Mouse (Mus musculus) cortical plate, adult 2 months (tissue): ENCODE data around the gene Ptms. TPM values are rescaled to one million over a fixed set of nuclear protein-coding genes. Genes with fewer than 3 reads are reported as not detected.

Experiments used
- H3K27ac ChIP-seq: fragments of 200-500 bp; 2 replicates; pipeline ENCODE4 v1.5.1; 2012; ENCODE audit warnings: low read length, control low read depth, inconsistent platforms; ENCODE audit not compliant: insufficient read depth
- H3K4me1 ChIP-seq: fragments of 200-500 bp; 2 replicates; pipeline ENCODE4 v1.6.1; 2011; ENCODE audit warnings: low read length; ENCODE audit not compliant: control insufficient read depth, insufficient read depth
- H3K4me3 ChIP-seq: fragments of 200-500 bp; 2 replicates; pipeline ENCODE4 v1.5.1; 2011; ENCODE audit warnings: mild to moderate bottlenecking, low read length, control low read depth; ENCODE audit not compliant: insufficient read depth
- CTCF ChIP-seq: fragments of 200-500 bp; IDR thresholded peaks from 2 replicates; pipeline ENCODE4 v1.5.1; 2011; ENCODE audit warnings: mild to moderate bottlenecking, control low read depth, low read length; ENCODE audit not compliant: insufficient read depth; ENCODE audit errors: extremely low read depth
- POLR2A ChIP-seq: fragments of 200-500 bp; IDR thresholded peaks from 2 replicates; pipeline ENCODE4 v1.6.1; 2011; ENCODE audit warnings: mild to moderate bottlenecking, low read length, control low read depth; ENCODE audit not compliant: insufficient read depth; ENCODE audit errors: extremely low read depth
- polyA plus RNA-seq: library from polyadenylated mRNA; depleted of rRNA; stranded (reverse); fragments of >200 nt; gene quantifications from 2 replicates; pipeline ENCODE4 v1.2.3, GENCODE M21; 2012; rRNA removed

Ptms gene
- polyA plus RNA-seq, 1 experiment: 1,380 TPM

DNA sequence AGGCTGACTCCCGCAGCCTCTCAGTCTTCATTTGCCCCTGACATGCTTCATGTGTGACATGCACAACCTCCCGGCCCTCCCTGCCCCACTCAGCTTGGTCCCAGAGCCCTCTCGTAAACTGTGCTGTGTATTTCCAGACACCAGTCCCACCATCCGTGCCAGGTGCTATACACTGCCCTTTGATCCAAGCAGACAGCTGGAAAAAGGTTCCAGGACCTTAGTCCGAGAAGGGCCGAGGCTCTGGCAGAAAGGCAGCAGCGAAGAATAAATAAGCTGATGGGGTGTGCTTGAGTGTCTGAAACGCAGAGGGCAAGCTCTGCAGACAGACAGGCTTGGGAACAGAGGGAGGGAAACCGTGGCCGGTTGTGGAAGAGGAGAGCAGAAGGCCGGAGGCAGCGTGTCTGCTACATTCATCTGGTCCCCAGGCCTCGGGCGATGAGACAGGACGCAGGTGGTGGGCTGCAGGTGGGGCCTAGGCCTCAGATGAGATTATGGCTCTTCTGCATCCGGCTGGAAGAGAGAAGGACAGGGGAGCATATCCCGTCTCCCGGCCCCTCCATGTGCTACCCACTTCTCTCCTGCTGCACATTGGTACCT lies 54.0 kb downstream of the Ptms start:
- Histone ChIP-seq H3K4me1 (0 out of 2 replicates have a peak, but pooled peaks cover 3% of the 10 kb centered on the region), H3K27ac (no peak overlapping the region), H3K4me3 (no peak overlapping the region)
- TF ChIP-seq CTCF: no peak
- TF ChIP-seq POLR2A: no peak

Other genes with a start within 250 kb of the Ptms start
- gene Emg1, start 207.9 kb downstream of the Ptms start, polyA plus RNA-seq: 57.3 and 58.3 TPM in 2 replicates
- 104 and 105 TPM in 2 replicates for gene Phb2, start 207.8 kb downstream of the Ptms start, polyA plus RNA-seq
- 6.3 and 6.5 TPM in 2 replicates for gene Ptpn6, start 181.4 kb downstream of the Ptms start, polyA plus RNA-seq
- gene Grcc10, start 178.7 kb downstream of the Ptms start, polyA plus RNA-seq: 340 and 352 TPM in 2 replicates
- gene Gm45234, start 164.1 kb downstream of the Ptms start, polyA plus RNA-seq: not detected in 2 replicates
- gene Atn1, start 163.6 kb downstream of the Ptms start, polyA plus RNA-seq: 60.7 and 63.3 TPM in 2 replicates
- 741 and 755 TPM in 2 replicates for gene Eno2, start 150.4 kb downstream of the Ptms start, polyA plus RNA-seq
- gene Lrrc23, start 140.4 kb downstream of the Ptms start, polyA plus RNA-seq: 2.4 and 5.0 TPM in 2 replicates
- gene Spsb2, start 111.4 kb downstream of the Ptms start, polyA plus RNA-seq: 4.4 and 4.8 TPM in 2 replicates
- 1,059 and 1,064 TPM in 2 replicates for gene Tpi1, start 105.8 kb downstream of the Ptms start, polyA plus RNA-seq
- gene Usp5, start 90.6 kb downstream of the Ptms start, polyA plus RNA-seq: 151 and 152 TPM in 2 replicates
- gene Cdca3, start 90.6 kb downstream of the Ptms start, polyA plus RNA-seq: 2.3 and 2.4 TPM in 2 replicates
- gene Gnb3, start 79.8 kb downstream of the Ptms start, polyA plus RNA-seq: 0.17 and 0.25 TPM in 2 replicates
- gene P3h3, start 62.4 kb downstream of the Ptms start, polyA plus RNA-seq: 59.6 and 66.5 TPM in 2 replicates
- 163 and 187 TPM in 2 replicates for gene Gpr162, start 56.1 kb downstream of the Ptms start, polyA plus RNA-seq
- gene Cd4, start 31.9 kb downstream of the Ptms start, polyA plus RNA-seq: 1.1 and 4.7 TPM in 2 replicates
- gene Lag3, start 8.4 kb downstream of the Ptms start, polyA plus RNA-seq: 5.1 and 6.5 TPM in 2 replicates
- gene Mlf2, start 11.3 kb upstream of the Ptms start, polyA plus RNA-seq: 732 and 737 TPM in 2 replicates
- 279 and 280 TPM in 2 replicates for gene Cops7a, start 45.4 kb upstream of the Ptms start, polyA plus RNA-seq
- gene Pianp, start 76.6 kb upstream of the Ptms start, polyA plus RNA-seq: 157 and 164 TPM in 2 replicates
- 46.9 and 51.6 TPM in 2 replicates for gene Zfp384, start 89.0 kb upstream of the Ptms start, polyA plus RNA-seq
- gene Ing4, start 119.7 kb upstream of the Ptms start, polyA plus RNA-seq: 69.7 and 78.6 TPM in 2 replicates
- 17.3 and 19.4 TPM in 2 replicates for gene Acrbp, start 129.6 kb upstream of the Ptms start, polyA plus RNA-seq
- gene Lpar5, start 147.8 kb upstream of the Ptms start, polyA plus RNA-seq: 1.0 and 1.3 TPM in 2 replicates
- gene Chd4, start 175.9 kb upstream of the Ptms start, polyA plus RNA-seq: 79.0 and 80.7 TPM in 2 replicates
- gene Nop2, start 211.8 kb upstream of the Ptms start, polyA plus RNA-seq: 20.0 and 21.5 TPM in 2 replicates
- gene Iffo1, start 225.1 kb upstream of the Ptms start, polyA plus RNA-seq: 96.9 and 97.6 TPM in 2 replicates
- gene Gapdh, start 246.4 kb upstream of the Ptms start, polyA plus RNA-seq: 4,394 and 4,549 TPM in 2 replicates